Mouse (Mus musculus) splenic B cell, adult 2 months (primary cell): ENCODE results near the gene Pdzd2.
A peak's percentile ranks its signal among the peaks of the same experiment; 100 is the strongest.

Experiments
- DNase-seq: peaks from one replicate; pipeline ENCODE4 v3.0.0-alpha.2; 2011; ENCODE audit warnings: low read depth, low spot score
- H3K27me3 ChIP-seq: 2 replicates; pipeline ENCODE4 v1.6.1; 2012; ENCODE audit warnings: mild to moderate bottlenecking, low read length, moderate library complexity, mixed read lengths; ENCODE audit not compliant: control insufficient read depth, poor library complexity, insufficient read depth, severe bottlenecking
- H3K36me3 ChIP-seq: 2 replicates; pipeline ENCODE4 v1.6.1; 2012; ENCODE audit warnings: mild to moderate bottlenecking, low read length, moderate library complexity, mixed read lengths; ENCODE audit not compliant: control insufficient read depth, poor library complexity, insufficient read depth, severe bottlenecking

The Pdzd2 gene

DNA sequence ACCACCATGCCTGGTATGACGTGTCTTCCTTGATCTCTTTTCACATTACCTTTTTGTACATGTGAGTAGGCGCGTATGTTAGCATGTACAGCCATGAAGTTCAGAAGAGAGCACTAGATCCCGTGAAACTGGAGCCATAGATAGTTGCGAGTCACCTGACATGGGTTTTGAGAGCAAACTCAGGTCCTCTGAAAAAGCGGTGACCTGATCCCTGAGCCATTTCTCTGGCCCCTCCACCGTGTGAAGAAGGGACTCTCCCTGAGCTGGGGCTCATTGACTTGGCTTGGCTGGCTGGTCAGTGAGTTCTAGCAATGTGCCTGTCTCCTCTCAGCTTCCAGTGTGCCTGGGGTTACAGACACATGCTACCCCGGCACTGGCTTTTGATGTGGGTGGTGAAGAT lies 102.2 kb downstream of the Pdzd2 start:
- no peak for DNase-seq
- H3K36me3 ChIP-seq, result no peaks in the 10 kb centered on the region
- H3K27me3 ChIP-seq, result no peaks in the 10 kb centered on the region

GRCm38 (mm10) chr15:12636386-12636785 lies 103.3 kb downstream of the Pdzd2 start:
- no peak for DNase-seq
- no peaks in the 10 kb centered on the region for H3K36me3 ChIP-seq

DNA sequence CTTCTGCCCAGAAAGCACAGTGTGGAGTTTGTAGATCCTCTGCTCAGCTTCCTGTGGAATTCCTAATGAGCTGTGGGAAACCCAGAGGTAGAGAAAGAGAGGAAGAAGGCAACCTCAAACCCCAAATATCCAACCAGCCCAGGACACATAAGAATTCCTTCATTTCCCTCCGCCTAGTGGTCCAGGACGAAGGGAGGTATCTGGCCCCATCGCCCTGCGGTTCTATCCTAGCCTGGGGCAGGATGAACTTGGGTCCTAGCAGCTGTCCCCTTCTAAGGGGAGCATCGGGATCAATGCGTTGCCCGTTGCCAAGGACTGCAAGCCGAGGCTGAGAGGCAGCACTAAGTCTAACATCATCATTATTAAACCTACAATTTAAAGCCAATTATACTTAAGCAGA lies 104.8 kb downstream of the Pdzd2 start:
- Histone ChIP-seq H3K36me3 (no peaks in the 10 kb centered on the region), H3K27me3 (no peaks in the 10 kb centered on the region)
- DNase-seq, result no peak

More at GRCm38 (mm10) chr15:12636386-12636785, 103.3 kb downstream of the Pdzd2 start:
- no peaks in the 10 kb centered on the region for H3K27me3 ChIP-seq

GRCm38 (mm10) chr15:12629164-12629563 lies 110.6 kb downstream of the Pdzd2 start:
- Histone ChIP-seq H3K27me3 (no peaks in the 10 kb centered on the region), H3K36me3 (no peaks in the 10 kb centered on the region)
- no peak for DNase-seq

DNA sequence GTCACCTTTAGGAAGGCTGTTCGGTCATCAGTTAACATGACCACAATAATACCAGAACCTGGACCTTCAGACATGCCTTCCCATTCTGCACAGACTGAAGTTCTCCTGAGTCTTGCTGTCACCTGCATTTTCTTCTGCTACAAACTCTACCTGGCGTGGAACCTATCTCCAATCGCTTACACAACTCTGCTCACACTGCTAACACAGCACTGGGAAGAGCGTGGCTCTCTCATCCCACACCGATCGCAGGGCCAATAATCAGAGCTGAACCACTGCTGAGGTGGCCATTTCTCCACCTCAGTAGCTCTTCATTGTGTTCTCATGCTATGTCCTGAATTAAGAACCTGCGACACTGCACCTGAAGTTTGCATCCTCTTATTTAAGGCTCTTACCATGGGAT lies 111.3 kb downstream of the Pdzd2 start:
- no peak for DNase-seq
- Histone ChIP-seq H3K27me3 (no peaks in the 10 kb centered on the region), H3K36me3 (no peaks in the 10 kb centered on the region)

GRCm38 (mm10) chr15:12626930-12627329 lies 112.8 kb downstream of the Pdzd2 start:
- Histone ChIP-seq H3K27me3 (no peaks in the 10 kb centered on the region), H3K36me3 (no peaks in the 10 kb centered on the region)
- DNase-seq, result no peak

DNA sequence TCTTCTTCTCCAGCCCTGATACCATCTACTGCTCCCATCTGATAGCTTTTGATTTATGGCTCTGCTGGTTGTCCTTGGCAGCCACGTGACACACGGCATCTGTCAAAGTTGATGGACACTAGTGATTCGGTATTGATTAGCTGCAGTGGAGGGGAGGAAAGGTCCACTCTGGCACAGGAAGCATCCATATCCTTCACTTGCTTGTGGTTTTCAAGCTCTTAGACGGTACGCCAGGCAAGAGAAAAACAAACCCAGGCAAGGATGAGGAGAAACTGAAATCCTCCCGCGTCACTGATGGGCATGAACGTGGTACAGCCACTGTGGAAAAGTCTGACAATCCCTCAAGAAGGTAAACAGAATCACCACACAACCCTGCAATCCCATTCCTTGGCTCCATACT lies 113.6 kb downstream of the Pdzd2 start:
- H3K27me3 ChIP-seq, result no peaks in the 10 kb centered on the region
- H3K36me3 ChIP-seq, result no peaks in the 10 kb centered on the region
- no peak for DNase-seq

GRCm38 (mm10) chr15:12625524-12625923 lies 114.2 kb downstream of the Pdzd2 start:
- H3K36me3 ChIP-seq, result no peaks in the 10 kb centered on the region
- no peak for DNase-seq
- no peaks in the 10 kb centered on the region for H3K27me3 ChIP-seq

DNA sequence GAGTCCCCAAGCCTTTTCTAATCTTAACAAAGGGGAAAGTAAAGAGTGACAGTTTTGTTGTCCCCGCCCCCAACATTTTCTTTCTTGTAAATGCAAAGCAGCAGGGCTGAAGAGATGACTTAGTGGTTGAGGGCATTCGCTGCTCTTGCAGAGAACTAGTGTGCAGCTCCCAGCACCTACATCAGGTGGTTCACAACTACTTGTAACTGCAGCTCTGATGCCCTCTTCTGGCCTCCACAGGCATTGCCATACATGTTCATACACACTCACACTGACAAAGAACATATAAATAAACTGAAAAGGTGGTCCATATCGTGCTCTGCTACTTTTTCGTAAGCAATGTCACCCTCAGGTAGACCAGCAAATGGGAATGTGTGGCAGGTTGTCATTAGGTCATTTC lies 116.2 kb downstream of the Pdzd2 start:
- H3K27me3 ChIP-seq, result no peaks in the 10 kb centered on the region
- no peaks in the 10 kb centered on the region for H3K36me3 ChIP-seq
- DNase-seq, result no peak

- H3K36me3 ChIP-seq, result no peaks in the 10 kb centered on the region
- no peaks in the 10 kb centered on the region for H3K27me3 ChIP-seq
- no peak for DNase-seq
Measured at GRCm38 (mm10) chr15:12622701-12623100, 117.0 kb downstream of the Pdzd2 start.

GRCm38 (mm10) chr15:12622093-12622643 lies 117.6 kb downstream of the Pdzd2 start:
- no peak for DNase-seq
- Histone ChIP-seq H3K36me3 (no peaks in the 10 kb centered on the region), H3K27me3 (no peaks in the 10 kb centered on the region)

DNA sequence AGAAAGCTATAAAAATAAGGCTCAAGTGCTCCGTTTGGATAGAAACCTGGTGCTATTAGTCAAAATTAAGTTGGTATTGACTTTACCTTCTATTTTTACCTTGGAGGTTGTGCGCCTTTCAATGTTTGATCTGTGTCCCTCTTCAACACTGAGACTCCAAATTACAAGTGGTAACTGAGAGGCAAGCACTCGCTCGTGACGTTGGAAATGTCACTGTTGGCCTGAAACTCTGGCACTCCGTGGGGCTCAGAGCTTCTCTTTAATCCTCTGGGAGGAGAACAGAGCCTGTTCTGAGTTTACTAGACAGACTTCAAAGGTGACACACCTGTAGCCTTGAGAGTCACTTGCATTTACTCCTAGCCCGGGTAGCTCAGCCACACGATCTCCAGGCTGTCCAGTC lies 120.5 kb downstream of the Pdzd2 start:
- no peaks in the 10 kb centered on the region for H3K27me3 ChIP-seq
- no peak for DNase-seq
- no peaks in the 10 kb centered on the region for H3K36me3 ChIP-seq

DNA sequence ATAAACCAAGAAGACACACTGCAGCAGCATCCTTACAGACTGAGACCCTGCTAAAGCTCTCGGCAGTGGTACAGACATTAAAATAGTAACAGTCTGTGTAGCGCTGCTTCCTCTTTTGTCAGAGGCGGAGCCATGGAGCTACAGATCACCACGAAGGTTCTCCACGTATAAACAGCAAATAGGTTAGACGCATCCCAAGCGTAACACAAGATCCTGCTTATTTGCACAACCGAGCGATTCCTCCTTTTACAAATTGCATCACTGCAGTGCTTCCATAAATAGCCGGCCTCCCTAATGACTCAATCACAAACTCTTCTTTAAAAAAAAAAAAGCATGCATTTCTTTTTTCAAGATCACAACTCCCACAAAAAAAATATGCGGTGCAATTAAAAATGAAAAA lies 122.1 kb downstream of the Pdzd2 start:
- Histone ChIP-seq H3K36me3 (no peaks in the 10 kb centered on the region), H3K27me3 (no peaks in the 10 kb centered on the region)
- peak; percentile 41 for DNase-seq

DNA sequence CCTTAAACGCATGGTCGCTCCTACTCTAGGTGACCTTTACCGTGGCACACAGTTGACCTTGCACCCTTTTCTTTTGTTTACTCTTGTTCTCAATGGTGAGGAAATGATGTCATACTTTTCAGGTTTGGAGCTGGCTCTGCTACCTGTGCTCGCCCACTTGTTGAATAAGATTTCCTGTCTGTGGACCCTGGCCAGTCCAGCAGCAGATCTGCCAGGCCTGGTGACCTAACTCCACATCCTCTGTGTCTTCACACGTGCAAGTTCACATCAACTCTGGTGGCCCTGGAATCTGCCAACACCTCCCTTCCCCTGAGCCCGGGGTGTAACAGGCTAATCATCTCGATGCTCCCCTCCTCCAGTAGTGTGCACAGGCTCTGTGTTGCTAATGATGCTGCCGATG lies 122.5 kb downstream of the Pdzd2 start:
- DNase-seq, result no peak

DNA sequence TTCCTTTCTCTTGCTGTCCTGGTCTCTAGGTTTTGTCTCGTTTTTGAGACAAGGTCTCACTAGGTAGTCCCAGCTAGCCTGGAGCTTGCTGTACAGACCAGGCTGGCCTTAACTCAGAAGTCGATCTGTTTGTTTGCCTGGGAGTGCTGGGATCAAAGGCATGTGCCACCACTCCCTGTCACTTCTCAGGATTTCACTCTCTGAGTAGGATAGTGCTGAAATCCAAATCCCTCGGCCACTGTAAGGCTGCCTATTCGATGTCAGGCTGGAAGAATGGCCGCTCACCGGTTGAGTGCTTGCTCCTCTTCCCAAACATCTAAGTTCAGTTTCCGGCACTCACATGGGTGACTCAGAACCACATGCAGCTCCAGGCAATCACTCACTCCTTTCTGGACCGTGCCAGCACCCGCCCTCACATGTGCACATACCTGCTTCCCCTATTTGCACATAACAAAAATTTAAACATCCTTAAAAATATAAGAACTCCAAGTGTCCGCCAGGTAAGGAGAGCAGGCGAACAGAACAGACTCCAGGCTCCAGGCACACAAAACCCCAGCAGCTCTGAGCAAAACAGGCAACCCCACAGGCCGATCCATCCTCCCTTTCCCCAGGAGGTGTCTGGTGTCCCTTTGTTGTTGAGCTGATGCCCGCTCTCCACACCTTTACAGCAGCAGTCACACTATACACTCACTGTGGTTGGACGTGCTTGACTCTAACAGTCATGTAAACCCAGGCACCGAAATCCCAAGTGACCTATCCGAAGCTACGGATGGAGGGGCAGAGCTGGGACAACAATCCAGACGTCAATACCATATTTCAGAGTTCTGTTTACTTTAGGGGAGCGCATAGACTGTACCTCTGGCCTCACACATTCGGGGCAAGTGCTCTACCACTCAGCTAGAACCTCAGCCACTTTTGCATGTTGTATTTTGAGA lies 124.5 kb downstream of the Pdzd2 start:
- no peaks in the 10 kb centered on the region for H3K36me3 ChIP-seq
- H3K27me3 ChIP-seq, result no peaks in the 10 kb centered on the region
- no peak for DNase-seq

More for the DNA sequence above, 122.5 kb downstream of the Pdzd2 start:
- Histone ChIP-seq H3K27me3 (no peaks in the 10 kb centered on the region), H3K36me3 (no peaks in the 10 kb centered on the region)
